Mouse (Mus musculus): ENCODE measurements at regions not wholly inside any gene's neighbourhood (a gene's known extent, or its start where the extent isn't known, plus 50 kb on each side); places are given as distances from the start of the nearest gene placed in this dataset.

- Histone ChIP-seq H3K4me1 (ENCODE audit: control insufficient read depth, insufficient read depth, low read length) (no peaks in the 10 kb centered on the region; the same call in 1 of the 2 replicates), H3K27ac (ENCODE audit: control insufficient read depth, insufficient read depth, low read depth, low read length, poor library complexity) (no peak overlapping the region), H3K4me3 (replicated peaks; ENCODE audit: control insufficient read depth, low read depth, low read length) (no peak overlapping the region)
- TF ChIP-seq POLR2A (IDR thresholded peaks at IDR 0.05; ENCODE audit: borderline replicate concordance, control insufficient read depth, low read depth, low read length) (no peak), CTCF (IDR thresholded peaks at IDR 0.05; ENCODE audit: control insufficient read depth, insufficient read depth, low read length) (no peak)
- 71% methylated on average over 7 of the region's 7 CpGs for WGBS
Measured at GRCm38 (mm10) chr13:51290021-51290424, 118.4 kb upstream of the S1pr3 start.

GRCm38 (mm10) chr13:51290926-51291325 lies 117.5 kb upstream of the S1pr3 start:
- Histone ChIP-seq H3K4me1 (ENCODE audit: control insufficient read depth, insufficient read depth, low read length) (peaks cover 2% of the 10 kb centered on the region), H3K4me3 (replicated peaks; ENCODE audit: control insufficient read depth, low read depth, low read length) (no peak overlapping the region), H3K27ac (ENCODE audit: control insufficient read depth, insufficient read depth, low read depth, low read length, poor library complexity) (no peak overlapping the region)
- TF ChIP-seq CTCF (IDR thresholded peaks at IDR 0.05; ENCODE audit: control insufficient read depth, insufficient read depth, low read length) (no peak), POLR2A (IDR thresholded peaks at IDR 0.05; ENCODE audit: borderline replicate concordance, control insufficient read depth, low read depth, low read length) (no peak)
- 77% methylated on average over 6 of the region's 6 CpGs for WGBS

GRCm38 (mm10) chr13:51293047-51293446 lies 115.4 kb upstream of the S1pr3 start:
- TF ChIP-seq CTCF (IDR thresholded peaks at IDR 0.05; ENCODE audit: control insufficient read depth, insufficient read depth, low read length) (no peak), POLR2A (IDR thresholded peaks at IDR 0.05; ENCODE audit: borderline replicate concordance, control insufficient read depth, low read depth, low read length) (no peak)
- Histone ChIP-seq H3K4me1 (ENCODE audit: control insufficient read depth, insufficient read depth, low read length) (peaks cover 4% of the 10 kb centered on the region), H3K27ac (ENCODE audit: control insufficient read depth, insufficient read depth, low read depth, low read length, poor library complexity) (no peak overlapping the region), H3K4me3 (replicated peaks; ENCODE audit: control insufficient read depth, low read depth, low read length) (no peak overlapping the region)
- WGBS: 69% methylated on average over 4 of the region's 4 CpGs

GRCm38 (mm10) chr13:51295872-51296271 lies 112.6 kb upstream of the S1pr3 start:
- Histone ChIP-seq H3K4me1 (ENCODE audit: control insufficient read depth, insufficient read depth, low read length) (peaks cover 4% of the 10 kb centered on the region), H3K4me3 (replicated peaks; ENCODE audit: control insufficient read depth, low read depth, low read length) (no peak overlapping the region), H3K27ac (ENCODE audit: control insufficient read depth, insufficient read depth, low read depth, low read length, poor library complexity) (no peak overlapping the region)
- WGBS: 14% methylated on average over 3 of the region's 3 CpGs
- TF ChIP-seq CTCF (IDR thresholded peaks at IDR 0.05; ENCODE audit: control insufficient read depth, insufficient read depth, low read length): no peak
- no peak for TF ChIP-seq POLR2A (IDR thresholded peaks at IDR 0.05; ENCODE audit: borderline replicate concordance, control insufficient read depth, low read depth, low read length)

GRCm38 (mm10) chr13:51297231-51297880 lies 111.1 kb upstream of the S1pr3 start:
- Histone ChIP-seq H3K4me3 (replicated peaks; ENCODE audit: control insufficient read depth, low read depth, low read length) (no peak overlapping the region), H3K27ac (ENCODE audit: control insufficient read depth, insufficient read depth, low read depth, low read length, poor library complexity) (no peak overlapping the region), H3K4me1 (ENCODE audit: control insufficient read depth, insufficient read depth, low read length) (peaks cover 4% of the 10 kb centered on the region)
- TF ChIP-seq POLR2A (IDR thresholded peaks at IDR 0.05; ENCODE audit: borderline replicate concordance, control insufficient read depth, low read depth, low read length): no peak
- TF ChIP-seq CTCF (IDR thresholded peaks at IDR 0.05; ENCODE audit: control insufficient read depth, insufficient read depth, low read length): no peak
- WGBS: 77% methylated on average over 13 of the region's 13 CpGs

- WGBS: 63% methylated on average over 4 of the region's 4 CpGs
Measured at GRCm38 (mm10) chr13:51299047-51299760, 109.2 kb upstream of the S1pr3 start.

GRCm38 (mm10) chr13:51301476-51301875 lies 107.0 kb upstream of the S1pr3 start:
- Histone ChIP-seq H3K4me1 (ENCODE audit: control insufficient read depth, insufficient read depth, low read length) (no peaks in the 10 kb centered on the region), H3K4me3 (replicated peaks; ENCODE audit: control insufficient read depth, low read depth, low read length) (no peak overlapping the region), H3K27ac (ENCODE audit: control insufficient read depth, insufficient read depth, low read depth, low read length, poor library complexity) (no peak overlapping the region)
- 85% methylated on average over 7 of the region's 7 CpGs for WGBS
- TF ChIP-seq CTCF (IDR thresholded peaks at IDR 0.05; ENCODE audit: control insufficient read depth, insufficient read depth, low read length) (no peak), POLR2A (IDR thresholded peaks at IDR 0.05; ENCODE audit: borderline replicate concordance, control insufficient read depth, low read depth, low read length) (no peak)

More at GRCm38 (mm10) chr13:51299047-51299760, 109.2 kb upstream of the S1pr3 start:
- Histone ChIP-seq H3K4me3 (replicated peaks; ENCODE audit: control insufficient read depth, low read depth, low read length) (no peak overlapping the region), H3K4me1 (ENCODE audit: control insufficient read depth, insufficient read depth, low read length) (peaks cover 4% of the 10 kb centered on the region), H3K27ac (ENCODE audit: control insufficient read depth, insufficient read depth, low read depth, low read length, poor library complexity) (no peak overlapping the region)
- no peak for TF ChIP-seq POLR2A (IDR thresholded peaks at IDR 0.05; ENCODE audit: borderline replicate concordance, control insufficient read depth, low read depth, low read length)

- 83% methylated on average over 3 of the region's 3 CpGs for WGBS
- TF ChIP-seq CTCF (IDR thresholded peaks at IDR 0.05; ENCODE audit: control insufficient read depth, insufficient read depth, low read length) (no peak), POLR2A (IDR thresholded peaks at IDR 0.05; ENCODE audit: borderline replicate concordance, control insufficient read depth, low read depth, low read length) (no peak)
Measured at GRCm38 (mm10) chr13:51303112-51303511, 105.3 kb upstream of the S1pr3 start.

More at GRCm38 (mm10) chr13:51303112-51303511, 105.3 kb upstream of the S1pr3 start:
- Histone ChIP-seq H3K4me3 (replicated peaks; ENCODE audit: control insufficient read depth, low read depth, low read length) (no peak overlapping the region), H3K4me1 (ENCODE audit: control insufficient read depth, insufficient read depth, low read length) (no peaks in the 10 kb centered on the region), H3K27ac (ENCODE audit: control insufficient read depth, insufficient read depth, low read depth, low read length, poor library complexity) (no peak overlapping the region)
